Mouse (Mus musculus): Measurements from ENCODE around the gene Ltbp4.

- peak; percentile 62 for TF ChIP-seq CTCF (IDR thresholded peaks at IDR 0.05; ENCODE audit: low read depth)
- no peak for TF ChIP-seq EP300 (IDR thresholded peaks at IDR 0.05; ENCODE audit: low read depth)
These were observed 60.3 kb downstream of the Ltbp4 start for GRCm38 (mm10) chr7:27277191-27277590.

Measured in liver, postnatal 0 days (tissue).